Mouse (Mus musculus) lung, postnatal 4 days (tissue): ENCODE measurements around the gene Maats1.

ENCODE experiments used
- DNase-seq, 2 experiments: peaks; one replicate each; pipeline ENCODE4 v3.0.0; 2021

Gene Maats1

DNA sequence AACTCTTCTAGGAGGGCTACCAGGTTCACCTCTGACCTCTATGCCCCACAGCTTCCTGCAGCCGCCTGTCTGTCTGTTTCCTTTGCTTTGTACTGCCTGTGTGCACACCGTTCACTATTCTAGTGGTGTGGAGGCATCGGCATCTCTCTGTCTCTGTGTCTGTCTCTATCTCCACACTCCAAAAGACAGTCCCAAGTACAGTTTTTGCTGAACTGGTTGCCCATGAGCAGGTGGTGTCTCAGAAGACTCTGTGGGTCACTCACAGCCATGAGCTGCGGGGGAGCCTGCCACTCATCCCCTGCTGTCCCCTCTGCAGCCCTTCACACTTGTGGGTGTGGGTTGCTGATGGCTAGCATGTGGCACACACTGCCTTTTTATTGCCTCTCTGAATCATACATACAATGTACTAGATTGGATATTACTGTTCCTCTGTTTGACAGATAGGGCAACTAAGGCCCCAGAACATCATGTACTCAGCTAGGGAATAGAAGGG is 28.1 kb upstream of the Maats1 start:
- DNase-seq: no peak

DNA sequence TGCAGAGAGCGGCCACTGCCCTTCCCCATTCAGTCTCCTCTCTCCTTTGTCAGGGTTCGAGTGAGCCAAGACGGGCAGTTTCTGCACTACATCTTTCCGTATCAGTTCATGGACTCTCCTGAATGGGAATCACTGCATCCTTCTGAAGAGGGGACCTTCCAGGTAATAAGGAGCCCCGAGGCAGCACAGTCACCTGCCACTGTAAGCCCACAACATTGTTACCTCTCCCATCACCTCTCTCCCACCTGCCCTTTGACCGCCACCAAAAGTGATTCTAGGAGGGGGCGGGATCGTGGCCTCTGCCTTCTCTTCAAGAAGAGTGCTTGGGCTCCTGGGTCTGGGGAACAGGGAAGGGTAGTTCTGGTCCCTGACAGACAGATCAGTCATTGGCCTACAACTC is 27.5 kb upstream of the Maats1 start:
- no peak for DNase-seq

DNA sequence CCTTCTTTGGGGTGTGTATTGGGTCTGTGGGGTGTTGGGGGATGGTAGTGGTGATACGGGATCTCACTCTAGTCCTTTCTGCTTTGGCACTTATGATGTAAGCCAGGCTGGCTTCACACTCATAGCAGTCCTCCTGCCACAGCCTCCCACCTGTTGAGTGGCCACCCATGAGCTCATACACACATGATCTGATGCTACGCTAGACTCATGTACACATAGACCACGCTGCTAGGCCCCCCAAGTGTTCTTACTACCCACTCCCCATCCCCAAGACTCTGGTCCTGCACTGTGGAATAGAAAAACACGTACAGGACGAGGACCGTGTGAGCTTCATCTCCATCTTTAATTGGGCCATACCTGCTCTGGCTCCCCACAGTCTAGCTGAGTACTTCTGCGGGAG is 27.1 kb upstream of the Maats1 start:
- DNase-seq: no peak

DNA sequence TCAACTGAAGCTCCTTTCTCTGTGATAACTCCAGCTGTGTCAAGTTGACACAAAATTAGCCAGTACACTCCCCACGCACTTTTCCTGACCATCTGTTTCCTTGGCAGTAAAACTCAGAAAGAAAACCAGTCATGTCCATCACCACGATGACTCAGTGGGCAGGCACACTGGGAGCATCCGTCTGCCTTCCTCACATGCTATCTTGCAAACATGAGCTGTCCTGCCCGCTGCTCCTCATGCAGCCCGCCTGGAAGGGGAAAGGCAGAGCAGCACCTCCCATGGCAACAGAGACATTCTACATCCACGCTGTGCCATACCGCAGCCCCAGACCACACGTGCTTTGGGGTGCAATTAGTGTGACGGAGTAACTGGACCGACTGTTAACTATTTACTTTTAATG is 26.4 kb upstream of the Maats1 start:
- no peak for DNase-seq

DNA sequence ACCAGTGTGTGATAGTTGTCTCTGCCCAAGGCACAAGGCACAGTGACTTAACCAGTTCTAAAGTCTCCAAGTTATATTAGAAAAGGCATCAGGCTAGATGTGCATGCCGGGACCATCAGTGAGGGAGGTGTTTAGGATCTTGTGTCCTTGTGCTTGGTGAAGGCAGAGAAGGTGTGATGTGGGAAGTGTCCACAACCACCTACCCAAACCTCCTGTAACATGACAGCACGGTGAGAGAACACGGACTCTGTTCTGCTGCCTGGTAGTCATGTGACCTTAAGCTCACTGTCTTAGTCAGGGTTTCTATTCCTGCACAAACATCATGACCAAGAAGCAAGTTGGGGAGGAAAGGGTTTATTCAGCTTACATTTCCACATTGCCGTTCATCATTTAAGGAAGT is 24.3 kb upstream of the Maats1 start:
- no peak for DNase-seq

DNA sequence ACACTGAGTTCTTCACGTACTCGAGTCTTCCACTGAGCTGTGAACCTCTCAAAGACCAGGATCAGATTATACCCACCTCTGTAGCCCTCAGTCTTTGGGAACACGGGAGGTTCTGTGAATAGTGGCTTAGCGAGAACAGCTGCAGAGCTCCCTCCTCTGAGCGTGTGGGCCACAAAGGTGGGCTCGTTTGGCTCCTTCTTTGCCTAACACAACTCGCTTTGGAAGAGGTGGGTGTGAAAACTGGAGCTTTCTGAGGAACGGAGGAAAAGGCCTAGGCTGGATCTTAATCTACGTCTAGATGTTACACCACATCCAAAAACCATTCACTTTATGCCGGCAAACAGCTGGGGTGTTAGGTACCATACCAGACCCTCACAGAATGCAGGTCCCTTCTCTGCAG is 23.4 kb upstream of the Maats1 start:
- DNase-seq: no peak

DNA sequence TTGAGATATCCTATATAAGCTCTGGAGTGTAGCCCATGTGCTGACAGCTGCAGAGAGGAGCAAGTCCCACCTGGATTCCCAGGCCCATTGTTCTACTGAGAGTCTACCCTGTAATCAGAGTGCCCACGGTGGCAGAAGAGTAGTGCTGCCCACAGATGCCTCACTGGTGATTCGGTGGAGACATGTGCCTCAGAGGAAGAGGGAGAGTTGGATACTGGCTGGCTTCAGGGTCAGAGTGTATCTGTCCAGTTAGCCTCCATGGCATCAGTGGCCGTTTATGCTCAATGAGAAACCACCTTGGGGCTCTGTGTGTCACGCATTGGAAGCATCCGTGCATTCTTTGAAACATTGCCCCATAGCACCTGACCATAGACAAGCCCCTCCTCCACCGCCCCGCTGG is 21.7 kb upstream of the Maats1 start:
- DNase-seq: no peak

DNA sequence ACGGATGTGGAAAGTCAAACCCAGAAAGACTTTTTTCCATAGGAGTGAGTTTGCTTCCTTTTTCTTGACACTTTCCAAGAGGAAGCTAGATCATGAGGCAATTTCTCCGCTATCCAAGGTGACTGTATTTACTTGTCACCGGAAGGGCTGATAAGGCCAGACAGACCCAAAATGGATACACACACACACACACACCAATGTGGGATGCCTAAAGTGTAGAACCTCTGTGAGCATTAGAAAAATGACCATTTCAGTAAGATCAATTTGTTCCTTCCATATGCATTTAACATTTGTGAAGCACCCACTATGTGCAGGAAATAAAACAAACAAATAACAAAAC is 21.3 kb upstream of the Maats1 start:
- DNase-seq: no peak

DNA sequence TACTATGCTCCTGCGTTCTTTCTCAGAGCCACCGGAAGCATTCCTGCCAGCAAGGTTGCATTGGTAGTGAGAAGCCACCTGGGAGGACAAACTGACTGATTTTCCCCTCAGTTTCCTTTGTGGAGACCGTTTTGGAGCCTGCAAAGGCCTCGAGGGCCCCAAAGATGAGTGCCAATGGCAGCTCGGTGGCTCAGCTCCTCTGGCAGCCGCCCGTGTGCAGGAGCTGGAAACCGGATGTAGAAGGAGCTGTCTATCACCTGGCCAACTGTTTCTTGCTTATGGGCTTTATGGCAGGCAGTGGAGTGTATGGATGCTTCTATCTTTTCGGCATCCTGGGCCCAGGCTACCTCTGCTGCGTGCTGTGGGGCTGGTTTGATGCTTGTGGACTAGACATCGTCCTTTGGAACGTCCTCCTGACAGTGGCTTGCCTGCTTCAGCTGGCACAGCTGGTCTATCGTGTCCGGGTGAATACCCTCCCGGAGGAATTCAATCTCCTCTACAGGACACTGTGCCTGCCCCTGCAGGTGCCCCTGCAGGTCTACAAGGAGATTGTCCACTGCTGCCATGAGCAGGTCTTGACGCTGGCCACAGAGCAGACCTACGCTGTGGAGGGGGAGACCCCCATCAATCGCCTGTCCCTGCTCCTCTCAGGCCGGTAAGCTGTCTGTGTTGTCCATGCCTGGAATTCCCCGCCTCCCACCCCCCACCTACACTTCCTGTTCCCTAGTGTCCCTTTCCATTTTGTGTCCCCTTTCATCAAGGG is 20.7 kb upstream of the Maats1 start:
- DNase-seq: no peak

DNA sequence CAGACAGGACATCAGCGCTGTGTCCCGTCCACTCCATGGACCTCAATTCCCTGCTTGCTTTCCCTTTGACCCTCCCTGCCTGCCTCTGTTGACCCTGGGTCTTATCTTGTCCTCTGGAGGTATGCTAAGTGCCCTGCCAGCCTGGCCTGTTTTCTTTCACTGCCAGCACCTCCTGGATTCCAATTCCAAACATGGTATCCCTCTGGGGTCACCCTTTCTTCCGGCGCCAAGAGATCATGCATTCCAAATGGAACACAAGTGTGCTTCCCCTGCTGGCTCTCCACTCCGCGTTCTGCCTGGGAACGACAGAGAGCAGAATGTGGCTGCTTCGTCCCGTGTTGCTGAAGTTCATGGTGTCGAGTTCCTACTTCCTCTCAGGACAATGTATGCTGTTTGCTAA is 20.0 kb upstream of the Maats1 start, which contains the start of gene Popdc2:
Gene Popdc2, plus strand, starts transcription at position 277 of the 400 bp plus-strand sequence.
- DNase-seq: peak; percentile 23 to 40

DNA sequence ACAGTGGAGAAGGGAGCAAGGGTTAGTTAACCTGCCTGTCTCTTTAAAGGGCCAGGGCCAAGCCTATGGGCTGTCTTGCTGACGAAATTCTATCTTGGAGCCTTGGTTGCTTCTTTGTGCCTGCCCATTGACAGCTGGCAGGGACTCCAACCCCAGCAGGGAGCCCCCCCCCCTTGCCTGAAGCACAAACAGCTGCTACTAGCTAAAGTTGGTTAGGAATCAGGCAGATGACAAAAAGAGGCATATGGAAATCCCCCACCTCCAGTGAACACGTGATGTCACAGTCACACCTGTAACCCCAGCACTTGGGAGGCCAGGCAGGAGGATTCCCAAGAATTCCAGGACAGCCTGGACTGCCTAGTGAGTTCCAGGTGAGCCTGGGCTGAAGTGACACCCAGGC is 18.4 kb upstream of the Maats1 start:
- DNase-seq: no peak

DNA sequence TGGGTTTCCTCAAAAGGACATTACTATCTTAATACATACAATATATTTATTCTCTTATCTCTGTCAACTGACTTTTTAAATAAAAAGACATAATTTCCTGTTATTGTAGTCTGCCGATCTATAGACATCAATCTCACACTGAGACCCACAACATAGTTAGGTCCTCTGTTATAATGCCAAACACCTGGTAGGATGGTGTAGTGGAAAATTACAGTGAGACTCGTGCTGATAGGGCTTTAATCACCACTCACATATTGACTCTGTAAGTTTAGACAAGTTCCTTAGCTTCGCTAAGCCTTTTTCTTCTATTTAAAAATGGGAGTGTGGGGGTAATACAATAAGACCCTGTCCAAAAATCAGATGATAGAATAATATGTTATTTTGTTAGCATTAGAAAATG is 17.9 kb upstream of the Maats1 start:
- DNase-seq: no peak

DNA sequence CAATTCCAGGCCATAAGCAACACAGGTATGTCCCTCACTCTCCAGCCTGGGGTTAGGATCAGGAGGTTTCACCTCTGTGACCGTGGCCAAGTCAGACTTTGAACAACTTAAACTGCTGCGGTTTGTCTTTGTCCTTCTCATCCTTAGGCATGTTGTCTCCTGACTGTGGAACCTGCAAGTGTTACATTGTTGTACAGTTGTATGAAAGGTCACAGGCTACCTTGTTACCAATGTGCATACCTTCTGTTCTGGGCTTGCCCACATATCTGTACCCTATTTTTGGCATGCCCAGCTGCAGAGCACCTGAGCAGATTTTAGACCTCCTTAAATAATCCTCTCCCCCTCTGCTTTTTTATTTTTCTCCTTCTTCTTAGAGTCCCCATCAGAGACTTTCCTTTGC is 17.3 kb upstream of the Maats1 start:
- no peak for DNase-seq

DNA sequence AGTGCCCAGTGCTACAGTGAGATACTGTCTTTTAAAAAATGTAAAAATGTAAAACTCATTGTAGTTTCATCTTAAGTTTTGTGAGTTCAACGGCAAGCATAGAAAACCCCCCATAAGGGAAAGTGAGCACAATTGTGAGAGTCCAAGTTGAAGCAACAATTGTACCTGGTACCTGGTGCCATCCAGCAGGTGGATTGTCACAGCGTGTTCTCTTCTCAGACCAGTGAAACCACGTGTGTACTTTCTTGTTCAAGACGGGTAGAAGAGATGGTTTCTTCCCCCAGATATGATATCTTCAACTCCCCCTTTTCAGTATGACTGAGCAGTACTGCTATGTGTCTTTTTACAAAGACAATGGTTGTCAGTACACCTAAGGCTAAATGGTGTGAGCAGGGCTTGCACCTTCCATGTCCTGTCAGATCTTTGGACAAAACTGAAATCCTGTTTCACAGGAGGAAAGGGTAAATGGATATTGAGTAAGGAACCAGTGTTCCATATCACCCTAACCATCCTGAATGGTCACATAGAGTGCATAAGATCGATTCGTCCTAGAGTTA is 16.4 kb upstream of the Maats1 start:
- DNase-seq: no peak

DNA sequence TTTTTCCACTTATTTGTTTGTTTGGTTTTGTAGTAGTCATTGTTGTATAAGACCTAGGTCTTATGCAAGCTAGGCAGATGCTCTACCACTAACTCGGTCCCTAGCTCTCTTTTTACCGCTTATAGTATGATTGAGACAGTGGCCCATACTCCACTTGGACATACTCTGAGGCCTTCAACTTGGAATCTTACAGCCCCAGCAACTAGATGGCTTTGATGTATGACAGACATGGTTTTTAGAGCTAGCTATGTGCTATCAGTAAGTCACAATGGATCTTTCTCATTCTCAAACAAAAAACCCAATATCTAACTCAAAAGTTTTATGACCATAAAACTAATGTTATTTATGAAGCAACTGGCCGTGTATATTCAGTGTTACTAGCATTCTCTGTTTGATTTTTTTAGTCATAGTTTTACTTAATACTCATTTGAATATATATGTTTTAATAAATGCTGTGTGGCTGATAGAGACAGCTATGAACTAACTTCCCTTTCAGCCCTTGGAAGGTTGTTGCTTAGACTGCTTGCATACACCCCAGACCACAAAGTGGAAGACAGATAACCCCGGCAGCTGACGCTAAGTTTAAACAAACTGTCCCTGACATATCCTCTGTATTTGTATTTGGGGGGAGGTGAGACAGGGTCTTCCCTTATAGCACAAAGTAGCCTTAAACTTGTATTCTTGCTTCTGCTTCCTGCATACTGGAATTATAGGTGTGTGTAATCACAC is 12.4 kb upstream of the Maats1 start:
- DNase-seq: no peak

DNA sequence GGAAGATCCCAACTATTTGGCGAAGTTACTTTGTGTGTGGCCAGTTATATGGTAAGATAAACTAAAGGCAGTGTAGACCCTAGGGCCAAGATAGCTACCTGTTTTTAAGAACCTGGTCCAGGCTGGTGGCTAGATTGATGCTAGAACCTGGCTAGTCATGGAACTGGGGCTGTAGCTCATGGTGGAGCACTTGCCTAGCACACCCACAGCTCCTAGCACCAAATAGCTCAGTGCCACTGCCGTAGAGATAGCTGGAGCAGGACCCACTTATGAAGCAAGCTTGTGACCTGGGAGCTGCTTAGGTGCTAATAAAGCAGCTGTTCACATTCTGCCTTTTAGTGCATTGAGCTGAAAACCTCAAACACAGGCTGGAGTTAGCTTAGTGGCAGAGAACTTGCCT is 11.7 kb upstream of the Maats1 start:
- no peak for DNase-seq

DNA sequence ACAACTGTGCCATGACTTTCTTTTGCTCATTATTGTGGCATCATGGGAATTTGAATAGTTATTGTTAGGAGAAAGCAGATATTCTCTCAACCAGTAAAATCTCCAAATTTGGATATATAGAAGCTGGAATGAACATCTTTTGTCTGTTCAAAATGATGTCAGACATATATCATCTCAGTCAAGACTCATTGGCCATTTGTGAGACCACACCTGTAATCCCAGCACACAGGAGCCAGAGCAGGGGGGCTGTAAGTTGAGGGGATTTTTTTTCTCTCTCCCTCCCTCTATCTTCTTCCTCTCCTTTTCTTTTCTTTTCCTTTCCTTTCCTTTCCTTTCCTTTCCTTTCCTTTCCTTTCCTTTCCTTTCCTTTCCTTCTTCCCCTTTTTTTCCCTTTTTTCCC is 10.9 kb upstream of the Maats1 start:
- no peak for DNase-seq

DNA sequence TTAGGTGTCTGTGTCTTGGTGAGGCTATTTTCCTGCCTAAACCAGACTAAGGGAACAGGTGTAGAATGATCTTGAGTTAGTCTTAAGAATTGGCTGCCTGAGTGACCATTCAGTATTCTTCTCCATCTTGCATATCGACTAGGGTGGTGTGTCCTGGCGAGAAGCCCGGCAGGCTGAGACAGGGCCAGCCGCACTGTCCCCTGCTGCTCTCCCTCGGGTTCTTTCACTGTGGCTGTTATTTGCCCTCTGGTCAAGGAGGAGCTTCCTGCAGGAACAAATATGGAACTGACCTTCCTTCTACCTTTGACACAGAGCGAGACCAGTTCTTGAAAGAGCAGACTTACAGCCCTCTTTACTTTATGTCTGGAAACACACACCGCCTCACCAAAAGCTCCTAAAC is 10.1 kb upstream of the Maats1 start:
- DNase-seq: no peak

DNA sequence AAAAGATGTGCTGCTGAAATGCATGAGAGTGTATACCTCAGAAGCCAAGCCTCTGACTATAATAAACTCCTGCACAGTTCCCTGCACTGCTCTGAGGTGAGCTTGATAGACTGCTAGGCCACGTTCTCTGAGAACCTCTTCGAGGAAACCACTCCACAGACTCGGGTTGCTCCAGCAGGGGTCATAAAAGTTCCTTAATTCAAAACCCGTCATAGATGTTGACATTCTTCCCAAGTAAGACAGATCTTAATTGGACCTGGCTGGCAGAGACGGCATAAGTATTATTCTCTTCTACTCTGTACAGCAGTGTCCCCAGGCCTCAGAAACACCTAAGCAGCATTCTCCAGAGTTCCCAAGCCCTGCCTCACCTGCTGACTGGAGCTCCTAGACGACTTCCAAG is 9.0 kb upstream of the Maats1 start:
- DNase-seq: no peak

DNA sequence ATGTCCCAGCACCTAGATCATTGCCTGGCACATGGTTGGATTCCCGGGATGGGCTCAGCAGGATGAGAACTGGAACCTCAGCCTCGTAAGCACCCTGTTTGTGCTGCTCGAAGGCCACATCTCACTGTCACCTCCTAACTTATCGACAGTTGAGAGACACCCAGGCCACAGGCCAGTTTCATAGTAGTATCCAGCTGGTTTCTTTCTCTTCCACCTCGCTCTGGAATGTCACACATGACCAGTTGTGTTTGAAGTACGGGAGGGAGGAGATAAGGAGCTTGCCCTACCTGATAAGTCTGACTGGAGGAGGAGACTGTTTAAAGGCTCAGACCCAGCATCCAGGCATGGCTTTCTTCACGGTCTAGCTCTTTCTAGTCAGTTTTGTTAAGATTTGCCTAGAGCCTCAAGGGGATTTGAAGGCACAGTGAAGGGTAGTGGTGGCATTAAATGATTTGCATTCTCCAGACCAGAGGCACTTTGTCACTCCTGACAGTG is 8.5 kb upstream of the Maats1 start:
- DNase-seq: peak; percentile 16 to 47

DNA sequence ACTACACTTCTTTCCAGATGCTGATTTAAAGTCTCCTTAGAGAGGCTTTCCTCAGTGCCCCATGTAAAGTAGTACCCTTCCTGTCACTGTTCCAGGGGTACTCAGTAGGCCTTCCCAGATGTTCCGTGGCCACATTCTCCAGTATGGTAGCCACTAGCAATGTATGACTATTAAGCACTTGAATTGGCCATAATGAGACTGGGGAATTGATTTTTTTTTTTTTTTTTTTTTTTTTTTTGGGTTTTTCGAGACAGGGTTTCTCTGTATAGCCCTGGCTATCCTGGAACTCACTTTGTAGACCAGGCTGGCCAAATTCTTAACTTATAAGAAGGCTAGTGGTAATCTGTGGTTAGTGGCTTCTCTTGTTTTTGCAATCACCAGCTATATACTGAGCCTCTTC is 7.9 kb upstream of the Maats1 start:
- DNase-seq: no peak

DNA sequence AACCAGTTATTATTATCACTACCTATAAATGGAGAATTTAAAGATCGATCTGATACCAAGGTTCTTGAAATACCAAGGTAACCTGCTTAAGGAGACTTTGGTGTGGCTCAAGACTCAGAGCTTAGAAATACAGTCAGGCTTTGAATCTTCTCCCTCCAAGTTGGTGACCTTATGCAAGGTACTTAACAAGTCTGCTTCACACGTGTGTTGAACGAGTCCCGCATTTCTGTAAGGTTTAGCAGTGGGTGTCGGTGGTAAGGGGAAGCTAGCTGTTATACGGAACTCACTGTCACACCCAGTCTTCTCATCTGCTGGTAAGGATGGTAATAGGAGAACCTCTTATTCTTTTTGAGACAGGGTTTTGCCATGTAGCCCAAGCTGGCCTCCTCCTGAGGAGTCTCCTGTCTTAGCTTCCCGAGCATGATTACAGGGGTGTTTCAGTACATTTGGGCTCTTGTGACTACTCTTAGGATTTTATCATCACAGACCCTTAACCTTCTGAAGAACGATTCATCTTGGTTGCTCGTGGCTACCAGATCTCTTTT is 6.3 kb upstream of the Maats1 start:
- no peak for DNase-seq

DNA sequence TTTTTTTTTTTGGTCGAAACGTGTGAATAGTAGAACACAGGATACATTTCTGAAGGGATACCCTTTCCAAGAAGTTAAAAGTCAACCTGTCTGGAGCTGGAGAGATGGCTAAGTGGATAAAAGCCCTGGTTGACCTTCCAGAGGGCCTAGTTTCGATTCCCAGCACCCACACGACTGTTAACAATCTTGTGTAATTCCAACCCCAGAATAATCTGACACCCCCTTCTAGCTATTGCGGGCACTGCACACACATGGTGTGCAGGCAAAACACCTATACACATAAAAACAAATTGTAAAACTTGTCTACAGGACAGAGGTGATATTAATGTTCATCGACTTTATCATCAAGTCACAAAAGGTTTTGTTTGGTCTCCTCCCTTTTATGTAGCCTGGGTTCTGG is 5.6 kb upstream of the Maats1 start:
- no peak for DNase-seq
